Mouse (Mus musculus): Measurements from ENCODE around the gene Ralgps2.

Gene Ralgps2

GRCm38 (mm10) chr1:156909265-156909664, 30.2 kb downstream of the Ralgps2 start:
- no peak for DNase-seq (ENCODE audit: low read depth, low spot score)

DNA sequence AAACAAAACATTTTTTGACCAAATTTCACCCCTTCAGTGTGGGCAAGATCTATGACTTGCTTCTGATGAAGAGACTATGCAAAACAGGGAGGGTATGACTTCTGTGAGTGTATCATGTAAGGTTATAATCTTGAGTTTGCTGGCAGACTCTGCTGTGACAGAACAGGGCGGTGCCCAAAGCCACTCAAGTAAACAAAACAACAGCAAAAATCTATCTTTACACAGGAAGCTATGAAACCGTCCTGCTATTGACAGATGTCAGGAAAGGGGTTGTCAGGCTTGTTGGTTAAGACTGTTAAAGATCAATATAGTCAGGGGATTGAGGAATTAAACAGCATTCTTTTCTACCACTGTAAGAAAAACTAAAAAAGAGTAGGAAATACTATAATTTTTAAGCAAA, 33.8 kb downstream of the Ralgps2 start:
- DNase-seq (ENCODE audit: low read depth, low spot score), result no peak

DNA sequence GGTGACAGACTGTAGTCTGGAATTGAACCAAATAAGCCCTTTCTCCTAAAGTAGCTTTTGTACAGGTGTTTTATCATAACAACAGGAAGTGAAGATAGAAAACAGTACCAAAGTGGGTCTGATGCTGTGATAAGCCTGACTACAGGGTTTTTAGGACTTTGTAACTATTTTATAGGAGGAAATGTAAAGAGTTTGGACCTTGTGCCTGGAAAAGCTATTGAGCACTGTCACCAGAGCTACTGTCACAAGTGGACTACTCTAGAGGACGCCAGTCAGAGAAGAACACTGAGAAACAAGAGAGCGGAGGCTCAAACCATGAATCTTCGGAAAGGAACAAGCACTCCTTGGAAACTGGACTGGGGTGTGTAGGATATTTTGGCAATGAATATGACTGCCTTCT, 35.5 kb downstream of the Ralgps2 start:
- no peak for DNase-seq (ENCODE audit: low read depth, low spot score)

- DNase-seq (ENCODE audit: low read depth, low spot score), result no peak
Measured at GRCm38 (mm10) chr1:156901689-156902088, 37.7 kb downstream of the Ralgps2 start.

DNA sequence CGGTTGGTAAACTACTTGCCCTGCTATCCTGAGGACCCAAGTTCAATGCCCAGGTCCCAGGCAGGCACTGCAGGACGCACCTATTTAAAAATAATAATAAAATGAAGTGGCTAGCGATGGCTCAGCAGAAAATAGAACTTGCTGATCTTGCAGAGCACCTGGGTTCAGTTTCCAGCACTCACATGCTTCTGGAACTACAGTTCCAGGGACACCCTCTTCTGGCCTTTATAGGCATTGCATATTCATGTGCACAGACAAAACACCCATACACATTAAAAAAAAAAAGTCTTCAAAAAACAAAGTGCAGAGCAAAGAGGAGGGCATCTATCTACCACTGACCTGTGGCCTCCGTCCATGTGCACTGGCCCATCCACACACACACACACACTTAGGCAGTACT, 47.9 kb downstream of the Ralgps2 start:
- DNase-seq (ENCODE audit: low read depth, low spot score), result no peak

GRCm38 (mm10) chr1:156888830-156889229, 50.6 kb downstream of the Ralgps2 start:
- no peak for DNase-seq (ENCODE audit: low read depth, low spot score)

DNA sequence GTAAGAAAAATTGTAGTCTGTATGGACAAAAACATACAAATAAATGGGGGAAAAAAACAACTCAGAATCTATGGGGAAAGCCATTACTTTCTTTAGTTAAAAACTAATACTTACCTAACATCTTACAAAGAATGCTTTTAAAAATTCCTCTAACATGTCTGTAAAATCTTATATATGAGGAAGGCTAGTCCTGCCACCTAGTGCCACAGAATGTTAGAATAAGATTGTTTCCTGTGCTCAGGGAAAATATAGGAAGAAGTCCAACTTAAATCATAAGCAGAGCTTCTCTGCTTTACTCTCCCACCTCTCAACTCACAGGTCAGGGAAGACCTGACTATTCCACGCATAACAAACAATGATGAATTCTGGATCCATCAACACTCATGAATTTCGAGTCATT, 53.5 kb downstream of the Ralgps2 start:
- DNase-seq (ENCODE audit: low read depth, low spot score), result no peak

DNA sequence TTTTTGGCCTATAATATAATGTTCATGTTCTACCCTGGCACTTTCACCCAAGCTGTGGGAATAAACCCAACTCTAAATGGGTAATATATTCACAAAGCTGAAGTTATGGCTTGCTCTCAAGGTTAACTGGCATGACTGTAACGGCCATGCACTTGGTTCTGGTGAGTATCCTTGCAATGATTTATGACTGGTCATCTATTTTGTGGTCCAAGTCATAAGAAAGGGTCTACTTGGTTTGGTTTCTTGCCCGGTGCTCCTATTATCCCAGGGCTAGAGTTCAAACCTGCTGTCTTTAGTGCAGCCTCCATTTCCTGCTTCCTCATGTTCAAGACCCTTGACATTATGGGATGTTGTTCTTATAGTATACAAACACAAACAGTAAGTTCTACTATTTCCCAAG, 54.6 kb downstream of the Ralgps2 start:
- DNase-seq (ENCODE audit: low read depth, low spot score), result no peak

- DNase-seq (ENCODE audit: low read depth, low spot score), result no peak
Measured at GRCm38 (mm10) chr1:156870616-156871015, 68.8 kb downstream of the Ralgps2 start.

DNA sequence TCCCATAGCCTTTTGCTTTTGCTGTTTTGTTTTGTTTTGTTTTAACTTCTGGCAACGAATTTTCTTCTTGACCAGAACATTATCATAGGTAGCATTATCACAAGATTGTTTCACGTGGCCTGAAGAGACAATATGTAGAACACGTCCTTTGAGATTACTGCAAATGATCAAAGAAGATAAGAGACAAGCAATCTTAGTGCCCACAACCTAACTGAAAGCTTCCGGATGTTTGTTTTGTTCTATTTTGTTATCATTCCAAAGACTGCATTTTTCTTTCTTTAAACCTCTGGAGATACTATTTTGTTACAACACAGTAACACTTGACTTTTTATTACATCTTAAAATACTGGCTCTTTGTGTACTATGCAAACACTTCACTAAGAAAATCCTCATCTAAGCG, 69.4 kb downstream of the Ralgps2 start:
- DNase-seq (ENCODE audit: low read depth, low spot score), result no peak

GRCm38 (mm10) chr1:156864240-156864639, 75.2 kb downstream of the Ralgps2 start:
- DNase-seq (ENCODE audit: low read depth, low spot score), result no peak

DNA sequence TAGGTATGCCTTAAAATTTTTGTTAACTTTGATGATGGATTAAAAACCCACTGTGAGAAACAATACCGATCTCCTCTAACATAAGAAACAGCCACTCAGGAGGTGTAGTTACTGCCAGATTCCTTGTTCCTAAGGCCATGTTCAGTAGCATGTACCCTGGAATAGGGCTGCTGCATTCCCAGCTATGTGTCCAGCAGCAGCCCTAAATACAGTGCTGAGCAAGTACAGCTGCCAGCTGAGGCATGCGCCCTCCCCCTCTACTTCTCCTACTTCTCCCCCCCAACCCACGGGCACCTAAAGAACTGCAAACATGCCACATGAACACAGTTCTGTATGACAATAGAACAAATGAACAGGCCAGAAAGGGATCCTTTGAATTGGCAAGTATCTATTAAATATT, 75.7 kb downstream of the Ralgps2 start:
- no peak for DNase-seq (ENCODE audit: low read depth, low spot score)

- no peak for DNase-seq (ENCODE audit: low read depth, low spot score)
Measured at GRCm38 (mm10) chr1:156861475-156862043, 77.9 kb downstream of the Ralgps2 start.

DNA sequence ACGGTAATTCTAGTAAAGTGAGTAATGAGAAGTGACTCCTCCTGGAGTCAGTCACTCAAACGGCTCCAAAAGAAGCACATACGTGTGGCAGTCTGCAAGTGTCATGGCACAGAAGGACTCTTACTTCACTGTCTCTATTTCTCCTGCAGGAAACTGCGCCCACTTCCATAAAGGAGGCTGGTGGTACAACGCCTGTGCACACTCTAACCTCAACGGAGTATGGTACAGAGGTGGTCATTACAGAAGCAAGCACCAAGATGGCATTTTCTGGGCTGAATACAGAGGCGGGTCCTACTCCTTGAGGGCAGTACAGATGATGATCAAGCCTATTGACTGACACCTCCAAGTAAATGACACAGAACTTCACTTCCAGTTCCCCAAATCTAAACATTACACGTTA, 79.2 kb downstream of the Ralgps2 start:
- DNase-seq (ENCODE audit: low read depth, low spot score), result no peak

DNA sequence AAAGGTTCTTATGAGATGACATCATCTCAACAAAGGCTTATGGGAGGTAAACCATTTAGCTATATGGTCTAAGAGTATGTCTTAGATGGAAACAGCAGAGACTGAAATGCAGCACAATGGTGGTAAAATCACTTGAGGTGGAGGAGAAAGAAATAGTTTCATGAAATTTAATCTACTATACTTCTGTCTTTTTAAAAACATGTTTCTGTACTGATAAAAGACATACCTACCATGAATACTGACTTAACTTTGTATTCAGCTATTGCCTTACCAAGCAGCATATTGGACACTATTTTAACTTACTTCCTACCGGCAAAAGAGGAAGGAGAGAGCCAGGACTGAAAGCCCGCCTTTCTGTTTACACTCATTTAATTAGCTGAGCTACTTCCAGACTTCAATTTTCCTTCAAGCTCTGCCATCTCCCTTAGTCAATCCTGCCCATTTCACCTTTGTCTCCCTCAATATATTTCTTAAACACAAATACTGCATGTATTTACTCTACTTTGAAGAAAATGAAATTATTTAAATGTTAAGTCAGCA, 79.6 kb downstream of the Ralgps2 start:
- no peak for DNase-seq (ENCODE audit: low read depth, low spot score)

- DNase-seq (ENCODE audit: low read depth, low spot score), result no peak
Measured at GRCm38 (mm10) chr1:156859156-156859555, 80.3 kb downstream of the Ralgps2 start.

- DNase-seq (ENCODE audit: low read depth, low spot score), result no peak
Measured at GRCm38 (mm10) chr1:156856666-156857065, 82.8 kb downstream of the Ralgps2 start.

- no peak for DNase-seq (ENCODE audit: low read depth, low spot score)
Measured at GRCm38 (mm10) chr1:156854558-156854957, 84.9 kb downstream of the Ralgps2 start.

GRCm38 (mm10) chr1:156852872-156853271, 86.6 kb downstream of the Ralgps2 start:
- no peak for DNase-seq (ENCODE audit: low read depth, low spot score)

DNA sequence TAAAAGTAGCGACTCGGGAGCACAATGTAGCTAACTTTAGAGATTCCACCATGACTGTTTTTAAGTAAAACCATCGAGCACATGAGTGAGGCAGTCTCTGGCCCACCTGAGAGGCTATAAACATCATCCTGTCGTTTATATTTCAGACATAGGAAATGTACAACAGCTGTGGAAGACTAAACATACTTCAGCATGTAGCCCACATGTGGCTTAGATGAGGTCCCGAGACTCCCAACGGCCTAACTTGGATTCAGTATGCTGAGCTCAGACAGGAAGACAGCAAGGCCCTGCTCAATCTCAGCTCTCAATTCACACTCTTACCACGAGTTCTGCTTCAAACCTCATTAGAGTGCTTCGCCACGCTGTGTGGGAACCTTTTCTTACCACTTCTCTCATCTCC, 87.0 kb downstream of the Ralgps2 start:
- DNase-seq (ENCODE audit: low read depth, low spot score), result no peak

DNA sequence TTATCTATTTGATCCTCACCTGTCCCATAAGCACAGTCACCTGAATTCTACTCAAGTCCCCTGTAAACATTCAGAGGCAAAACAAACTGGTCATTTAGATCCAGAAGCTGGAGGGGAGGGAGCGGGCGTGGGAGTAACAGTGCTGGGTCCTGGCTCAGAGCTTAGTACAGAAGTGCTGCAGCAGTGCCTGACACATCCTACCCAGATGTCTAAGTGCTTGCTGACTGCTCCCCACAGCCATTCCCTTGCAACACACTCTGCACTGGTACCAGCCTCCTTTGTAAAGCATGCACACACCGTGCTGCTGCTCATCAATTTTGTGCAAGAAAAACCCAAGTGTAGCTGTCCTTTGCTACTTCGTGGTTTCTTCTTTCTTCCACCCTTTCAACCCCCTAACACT, 92.3 kb downstream of the Ralgps2 start:
- no peak for DNase-seq (ENCODE audit: low read depth, low spot score)

- no peak for DNase-seq (ENCODE audit: low read depth, low spot score)
Measured at GRCm38 (mm10) chr1:156841625-156842339, 97.6 kb downstream of the Ralgps2 start.

- no peak for DNase-seq (ENCODE audit: low read depth, low spot score)
Measured at GRCm38 (mm10) chr1:156838695-156839094, 100.7 kb downstream of the Ralgps2 start.
